Mouse (Mus musculus) left cerebral cortex, postnatal 10 days (tissue): Measurements from ENCODE around the gene Srp14. TPM values are rescaled to one million over a fixed set of nuclear protein-coding genes. Genes with fewer than 3 reads are reported as not detected.

Experiments used
- DNase-seq, 2 experiments: peaks; one replicate each; pipeline ENCODE4 v3.0.0; 2021 to 2022; ENCODE audit warnings: low spot score in 2 of 2, mixed read lengths in 1 of 2; ENCODE audit errors: extremely low spot score in 1 of 2
- intact Hi-C: fragments of 180-260 bp; cut with DNase I; formaldehyde crosslinking; loops from one replicate; pipeline ENCODE4 v1.15.1; 2025
- total RNA-seq, 2 experiments: library from RNA; stranded (reverse); gene quantifications; 2 replicates each; pipeline ENCODE4 v1.2.3; 2021

The Srp14 gene
- total RNA-seq, 2 experiments from 2014 or later: 159 to 171 TPM

GRCm38 (mm10) chr2:118491741-118492395 lies 12.4 kb upstream of the Srp14 start:
- intact Hi-C loops: loop anchor here (5.0 kb wide), 1 partner anchor 55 kb away; the partner anchor contains the start of gene Bmf
- DNase-seq: no peak

GRCm38 (mm10) chr2:118491281-118491731 lies 11.8 kb upstream of the Srp14 start:
- intact Hi-C loops: loop anchor here (5.0 kb wide), 1 partner anchor 56 kb away; the partner anchor contains the start of gene Bmf
- peak in 1 of 2 experiments; percentile 53 for DNase-seq

- intact Hi-C loops: loop anchor here (5.0 kb wide), 1 partner anchor 57 kb away; the partner anchor contains the start of gene Bmf
Measured at GRCm38 (mm10) chr2:118490241-118491091, 11.0 kb upstream of the Srp14 start.

GRCm38 (mm10) chr2:118487806-118488205 lies 8.3 kb upstream of the Srp14 start:
- intact Hi-C loops: loop anchor here (2.0 to 10.0 kb wide), 2 partner anchors 117 to 207 kb away; no protein-coding TSS in a partner anchor
- no peak for DNase-seq

More at GRCm38 (mm10) chr2:118490241-118491091, 11.0 kb upstream of the Srp14 start:
- peak; percentile 44 to 80 for DNase-seq

GRCm38 (mm10) chr2:118486933-118487332 lies 7.4 kb upstream of the Srp14 start:
- intact Hi-C loops: loop anchor here (2.0 to 10.0 kb wide), 2 partner anchors 118 to 208 kb away; no protein-coding TSS in a partner anchor
- DNase-seq: peak; percentile 36 to 81

GRCm38 (mm10) chr2:118485415-118485814 lies 5.9 kb upstream of the Srp14 start:
- intact Hi-C loops: loop anchor here (10.0 kb wide), 1 partner anchor 209 kb away; no protein-coding TSS in a partner anchor
- no peak for DNase-seq

GRCm38 (mm10) chr2:118484386-118484898 lies 4.9 kb upstream of the Srp14 start:
- intact Hi-C loops: loop anchor here (10.0 kb wide), 1 partner anchor 210 kb away; no protein-coding TSS in a partner anchor
- DNase-seq: no peak

- intact Hi-C loops: loop anchor here (10.0 kb wide), 1 partner anchor 212 kb away; no protein-coding TSS in a partner anchor
Measured at GRCm38 (mm10) chr2:118483032-118483431, 3.5 kb upstream of the Srp14 start.

GRCm38 (mm10) chr2:118480886-118481285 lies 1.4 kb upstream of the Srp14 start:
- intact Hi-C loops: loop anchor here (10.0 kb wide), 1 partner anchor 214 kb away; no protein-coding TSS in a partner anchor
- no peak for DNase-seq

More at GRCm38 (mm10) chr2:118483032-118483431, 3.5 kb upstream of the Srp14 start:
- no peak for DNase-seq

- intact Hi-C loops: no loop called here
- DNase-seq: no peak
Measured at GRCm38 (mm10) chr2:118478833-118479549, 520 bp downstream of the Srp14 start.

GRCm38 (mm10) chr2:118468354-118468753 lies 11.2 kb downstream of the Srp14 start:
- intact Hi-C loops: loop anchor here (10.0 kb wide), 1 partner anchor 204 kb away; no protein-coding TSS in a partner anchor
- DNase-seq: no peak

- intact Hi-C loops: loop anchor here (10.0 kb wide), 1 partner anchor 202 kb away; no protein-coding TSS in a partner anchor
Measured at GRCm38 (mm10) chr2:118466601-118467000, 12.9 kb downstream of the Srp14 start.

GRCm38 (mm10) chr2:118465894-118466293 lies 13.6 kb downstream of the Srp14 start:
- DNase-seq: no peak
- intact Hi-C loops: loop anchor here (10.0 kb wide), 1 partner anchor 201 kb away; no protein-coding TSS in a partner anchor

More at GRCm38 (mm10) chr2:118466601-118467000, 12.9 kb downstream of the Srp14 start:
- no peak for DNase-seq

GRCm38 (mm10) chr2:118464450-118464849 lies 15.1 kb downstream of the Srp14 start:
- DNase-seq: no peak
- intact Hi-C loops: loop anchor here (10.0 kb wide), 1 partner anchor 200 kb away; no protein-coding TSS in a partner anchor

- intact Hi-C loops: loop anchor here (10.0 kb wide), 1 partner anchor 199 kb away; no protein-coding TSS in a partner anchor
- DNase-seq: no peak
Measured at GRCm38 (mm10) chr2:118463480-118463879, 16.0 kb downstream of the Srp14 start.

GRCm38 (mm10) chr2:118461480-118462165 lies 17.9 kb downstream of the Srp14 start:
- intact Hi-C loops: loop anchor here (10.0 kb wide), 1 partner anchor 197 kb away; no protein-coding TSS in a partner anchor
- no peak for DNase-seq
